Mouse (Mus musculus): ENCODE data around the gene Scd1. TPM values are rescaled to one million over a fixed set of nuclear protein-coding genes. Genes with fewer than 3 reads are reported as not detected.

Scd1 gene
- total and polyA plus RNA-seq, 3 experiments = 225 to 314 (median 244) TPM

DNA sequence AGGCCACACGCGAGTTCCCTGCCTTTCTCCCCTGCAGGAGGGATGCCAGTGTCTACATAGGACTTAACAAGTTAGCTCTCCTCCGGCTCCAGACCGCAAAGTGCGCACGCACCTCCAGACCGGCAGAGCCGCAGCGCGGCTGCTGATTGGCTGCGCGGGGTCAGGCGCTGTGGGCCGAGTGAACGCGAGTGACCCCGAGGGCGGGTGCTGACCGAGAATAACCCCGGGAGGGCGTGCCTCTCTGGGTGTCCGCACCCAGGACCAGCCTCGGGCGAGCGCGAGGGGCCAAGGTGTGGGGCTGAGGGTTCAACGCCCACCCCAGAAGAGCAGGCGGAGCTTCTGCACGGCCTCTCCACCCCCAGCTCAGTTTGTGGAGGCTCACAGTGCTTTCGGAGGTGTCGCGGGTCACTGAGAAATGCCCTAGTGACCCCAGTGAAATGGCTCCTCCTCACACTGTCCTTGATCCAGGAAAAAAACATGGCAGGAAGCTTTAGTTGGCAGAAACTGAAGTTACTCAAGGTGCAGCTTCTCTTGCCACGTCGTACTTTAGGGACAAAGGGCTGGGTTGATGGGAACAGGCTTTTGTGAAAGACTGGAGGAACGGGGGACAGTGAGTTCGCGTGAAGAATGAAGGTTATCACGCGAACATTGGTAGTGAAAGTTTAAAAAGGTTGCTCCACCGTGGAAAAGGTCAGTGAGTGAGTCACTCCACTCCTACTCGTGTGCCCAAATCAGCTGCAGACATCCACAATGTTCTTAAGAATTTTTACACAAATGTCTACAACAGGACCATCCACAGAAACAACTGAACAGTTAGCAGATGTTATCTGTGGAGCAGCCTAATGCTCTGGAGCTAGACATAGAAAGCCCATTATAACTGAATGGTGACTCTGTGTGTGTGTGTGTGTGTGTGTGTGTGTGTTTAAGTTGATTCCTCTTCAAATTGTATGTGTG is 18.9 kb downstream of the Scd1 start:
- Histone ChIP-seq H3K4me1 (ENCODE audit: control insufficient read depth in 1 of 2, insufficient read depth in 2 of 2) (peaks cover 29 to 91% of the 10 kb centered on the region in 2 experiments), H3K27me3 (replicated peaks) (no peaks in the 10 kb centered on the region), H3K79me2 (replicated peaks; ENCODE audit: control insufficient read depth, extremely low read depth, insufficient read depth, poor library complexity, severe bottlenecking) (no peaks in the 10 kb centered on the region), H3K4me3 (replicated peaks in 1 of 3; ENCODE audit: low read depth in 2 of 3, low read length in 2 of 3, poor library complexity in 1 of 3) (peak overlapping the region; percentile 55 to 74 (median 66)), H3K9me3 (replicated peaks; ENCODE audit: low read length) (no peaks in the 10 kb centered on the region), H3K27ac (ENCODE audit: insufficient read depth, low read depth) (peak overlapping the region; percentile 96), H3K4me2 (ENCODE audit: insufficient read depth, low read depth, poor library complexity, severe bottlenecking) (peak overlapping the region; percentile 87), H3K9ac (ENCODE audit: insufficient read depth, low read depth) (peak overlapping the region; percentile 95), H3K36me3 (replicated peaks in 1 of 2; ENCODE audit: control insufficient read depth in 1 of 2, insufficient read depth in 1 of 2, low read length in 1 of 2) (peaks cover 0 to 20% of the 10 kb centered on the region in 2 experiments)
- DNase-seq (ENCODE audit: extremely low read depth) = peak; percentile 94
- in situ Hi-C loops (cut with MboI; ENCODE audit: low pct_ligation_motif_present, low pct_unique_long_range_greater_than_20kb, low sequenced_read_pairs) = no loop called here
- dilution Hi-C loops (cut with MboI; ENCODE audit: extremely low pct_ligation_motif_present, extremely low pct_unique_long_range_greater_than_20kb, low sequenced_read_pairs) = no loop called here
- no peak for TF ChIP-seq ZC3H11A (IDR thresholded peaks at IDR 0.05; ENCODE audit: low read depth, low read length)
- no peak for TF ChIP-seq ZKSCAN1 (IDR thresholded peaks at IDR 0.05; ENCODE audit: borderline replicate concordance, low read depth, low read length)
- TF ChIP-seq TCF12 (IDR thresholded peaks at IDR 0.05; ENCODE audit: low read depth, low read length) = peak; percentile 96
- 0 out of 2 replicates have a peak, but pooled peaks have one; percentile 31 for TF ChIP-seq MEF2A (IDR thresholded peaks at IDR 0.05; ENCODE audit: borderline replicate concordance, low read depth, low read length)
- no peak for TF ChIP-seq MXI1 (IDR thresholded peaks at IDR 0.05; ENCODE audit: low read depth, low read length)
- no peak for TF ChIP-seq ZNF384 (IDR thresholded peaks at IDR 0.05; ENCODE audit: low read depth, low read length)
- no peak for TF ChIP-seq RCOR1 (conservative IDR thresholded peaks at IDR 0.05; ENCODE audit: low read depth, low read length)
- peak; percentile 49; the same call in 1 of the 2 replicates for TF ChIP-seq BHLHE40 (IDR thresholded peaks at IDR 0.05; ENCODE audit: low read depth, low read length)
- 0 out of 2 replicates have a peak, but pooled peaks have one; percentile 26 for TF ChIP-seq EP300 (IDR thresholded peaks at IDR 0.05; ENCODE audit: low read length)
- TF ChIP-seq KAT2A (IDR thresholded peaks at IDR 0.05; ENCODE audit: insufficient replicate concordance, low read length) = no peak
- peak; percentile 86 for TF ChIP-seq USF1 (IDR thresholded peaks at IDR 0.05; ENCODE audit: low read depth, low read length)
- TF ChIP-seq CHD1 (IDR thresholded peaks at IDR 0.05; ENCODE audit: low read depth, low read length) = 0 out of 2 replicates have a peak, but pooled peaks have one; percentile 44
- peak; percentile 72; the same call in 1 of the 2 replicates for TF ChIP-seq POLR2AphosphoS2 (IDR thresholded peaks at IDR 0.05; ENCODE audit: low read depth, low read length)
- TF ChIP-seq JUND (conservative IDR thresholded peaks at IDR 0.05; ENCODE audit: low read depth, low read length) = no peak
- TF ChIP-seq MYC (IDR thresholded peaks at IDR 0.05; ENCODE audit: low read depth, low read length) = no peak; the same call in 1 of the 2 replicates
- TF ChIP-seq MAFK (IDR thresholded peaks at IDR 0.05; ENCODE audit: insufficient replicate concordance, low read length) = no peak
- TF ChIP-seq NELFE (IDR thresholded peaks at IDR 0.05; ENCODE audit: low read depth, low read length) = peak; percentile 94
- TF ChIP-seq SIN3A (IDR thresholded peaks at IDR 0.05; ENCODE audit: low read length) = peak; percentile 30; the same call in 1 of the 2 replicates
- no peak for TF ChIP-seq RAD21 (IDR thresholded peaks at IDR 0.05; ENCODE audit: low read depth, low read length)
- no peak for TF ChIP-seq CTCF (conservative IDR thresholded peaks at IDR 0.05 in 1 of 2, IDR thresholded peaks at IDR 0.05 in 1 of 2; ENCODE audit: low read depth in 2 of 2, low read length in 2 of 2)
- no peak; the same call in 1 of the 2 replicates for TF ChIP-seq CHD2 (IDR thresholded peaks at IDR 0.05; ENCODE audit: low read length)
- no peak; the same call in 1 of the 2 replicates for TF ChIP-seq ETS1 (conservative IDR thresholded peaks at IDR 0.05; ENCODE audit: low read depth, low read length)
- TF ChIP-seq E2F4 (IDR thresholded peaks at IDR 0.05; ENCODE audit: insufficient replicate concordance, low read depth, low read length) = no peak
- TF ChIP-seq USF2 (conservative IDR thresholded peaks at IDR 0.05; ENCODE audit: low read depth, low read length) = peak; percentile 75
- TF ChIP-seq UBTF (IDR thresholded peaks at IDR 0.05; ENCODE audit: low read depth, low read length) = no peak; the same call in 1 of the 2 replicates
- TF ChIP-seq ZMIZ1 (IDR thresholded peaks at IDR 0.05; ENCODE audit: low read depth, low read length) = peak; percentile 89
- TF ChIP-seq NRF1 (IDR thresholded peaks at IDR 0.05; ENCODE audit: low read depth, low read length) = peak; percentile 86
- peak; percentile 89 for TF ChIP-seq TBP (conservative IDR thresholded peaks at IDR 0.05; ENCODE audit: low read depth, low read length)
- no peak for TF ChIP-seq MAX (IDR thresholded peaks at IDR 0.05; ENCODE audit: low read length)
- TF ChIP-seq PAX5 (IDR thresholded peaks at IDR 0.05; ENCODE audit: low read length) = no peak
- no peak; the same call in 1 of the 2 replicates for TF ChIP-seq SMC3 (IDR thresholded peaks at IDR 0.05; ENCODE audit: low read depth, low read length)
- no peak for TF ChIP-seq ELF1 (IDR thresholded peaks at IDR 0.05; ENCODE audit: low read depth, low read length)
- peak; percentile 64; the same call in 1 of the 2 replicates for TF ChIP-seq MAZ (IDR thresholded peaks at IDR 0.05; ENCODE audit: low read depth, low read length)
- no peak for TF ChIP-seq IRF4 (IDR thresholded peaks at IDR 0.05; ENCODE audit: low read depth, low read length)
- no peak for TF ChIP-seq GABPA (IDR thresholded peaks at IDR 0.05; ENCODE audit: insufficient replicate concordance, low read depth, low read length)
- TF ChIP-seq POLR2A (IDR thresholded peaks at IDR 0.05; ENCODE audit: low read depth, low read length) = peak; percentile 95
- TF ChIP-seq HCFC1 (IDR thresholded peaks at IDR 0.05; ENCODE audit: low read depth, low read length) = 0 out of 2 replicates have a peak, but pooled peaks have one; percentile 8
